Mouse (Mus musculus): Measurements from ENCODE around the gene Clcn5.

- TF ChIP-seq POLR2A (IDR thresholded peaks at IDR 0.05; ENCODE audit: extremely low read depth, insufficient read depth, low read length) = no peak
- TF ChIP-seq CTCF (IDR thresholded peaks at IDR 0.05; ENCODE audit: low read depth, low read length) = no peak
Observed at GRCm38 (mm10) chrX:7256022-7256421, 63.1 kb downstream of the Clcn5 start.

All from liver, adult 2 months (tissue).